Mouse (Mus musculus) liver, postnatal 0 days (tissue): ENCODE measurements around the gene Max. TPM values are rescaled to one million over a fixed set of nuclear protein-coding genes. Genes with fewer than 3 reads are reported as not detected.
A peak's percentile ranks its signal among the peaks of the same experiment; 100 is the strongest.

Experiments used
- ATAC-seq: fragments of 200-750 bp; cut with Nextera tagmentation; 2 replicates; pipeline ENCODE4 v1.8.0; 2017; ENCODE audit warnings: mild to moderate bottlenecking, moderate library complexity
- DNase-seq: peaks from one replicate; pipeline ENCODE4 v3.0.0-alpha.2; 2016
- H3K27ac ChIP-seq: fragments of 300-500 bp; sonication (generic); 2 replicates; pipeline ENCODE4 v1.5.1; 2014; ENCODE audit warnings: antibody characterized with exemption, moderate library complexity, mild to moderate bottlenecking, low read depth
- H3K27me3 ChIP-seq: fragments of 300-500 bp; sonication (generic); 2 replicates; pipeline ENCODE4 v1.6.1; 2014; ENCODE audit warnings: low read length, control low read depth, mixed read lengths; ENCODE audit not compliant: insufficient read depth
- H3K36me3 ChIP-seq: fragments of 300-500 bp; sonication (generic); replicated peaks from 2 replicates; pipeline ENCODE4 v1.6.1; 2014; ENCODE audit warnings: mild to moderate bottlenecking, control low read depth, low read length, moderate library complexity, mixed read lengths; ENCODE audit not compliant: insufficient read depth
- H3K4me1 ChIP-seq: fragments of 300-500 bp; sonication (generic); 2 replicates; pipeline ENCODE4 v1.6.1; 2014; ENCODE audit warnings: antibody characterized with exemption, mild to moderate bottlenecking, control low read depth; ENCODE audit not compliant: insufficient read depth
- H3K4me2 ChIP-seq: fragments of 300-500 bp; sonication (generic); 2 replicates; pipeline ENCODE4 v1.6.1; 2014; ENCODE audit warnings: low read depth, mild to moderate bottlenecking, low read length, moderate library complexity, mixed read lengths
- H3K4me3 ChIP-seq: fragments of 300-500 bp; sonication (generic); 2 replicates; pipeline ENCODE4 v1.5.1; 2014; ENCODE audit warnings: low read depth, low read length
- H3K9ac ChIP-seq: fragments of 300-500 bp; sonication (generic); replicated peaks from 2 replicates; pipeline ENCODE4 v1.6.1; 2014; ENCODE audit warnings: mild to moderate bottlenecking, moderate library complexity
- H3K9me3 ChIP-seq: fragments of 300-500 bp; sonication (generic); 2 replicates; pipeline ENCODE4 v1.6.1; 2016; ENCODE audit warnings: mild to moderate bottlenecking, control low read depth, low read length, mixed read lengths
- CTCF ChIP-seq: sonication (generic); IDR thresholded peaks from 2 replicates; pipeline ENCODE4 v1.5.1; 2016; ENCODE audit warnings: antibody characterized with exemption, low read depth
- EP300 ChIP-seq: IDR thresholded peaks from 2 replicates; pipeline ENCODE4 v1.6.1; 2016; ENCODE audit warnings: antibody characterized with exemption, low read depth, mild to moderate bottlenecking
- WGBS: fragments of 180-500 bp; shearing (Covaris S2); extraction: QIAGEN DNeasy Blood & Tissue Kit; methylation state at CpG from one replicate; pipeline ENCODE4 v1.1.7; 2014; ENCODE audit not compliant: insufficient replicate concordance; 5-methylcytosine and 5-hydroxymethylcytosine counted together
- polyA plus RNA-seq: library from polyadenylated mRNA; unstranded; fragments of >200 nt; fragmentation: Nextera tagmentation; extraction: Ambion mirVana; gene quantifications from 2 replicates; pipeline ENCODE4 v1.2.1, GENCODE M21; 2015

Gene Max
- polyA plus RNA-seq = 6.3 and 7.1 TPM in 2 replicates

- Histone ChIP-seq H3K36me3 (no peaks in the 10 kb centered on the region; the same call in 1 of the 2 replicates), H3K4me2 (peak within 1 kb of the TSS; percentile 88), H3K27me3 (no peaks in the 10 kb centered on the region), H3K27ac (peak within 1 kb of the TSS; percentile 92), H3K4me3 (peak within 1 kb of the TSS; percentile 84), H3K4me1 (peaks cover 14% of the 10 kb centered on the region), H3K9me3 (no peaks in the 10 kb centered on the region), H3K9ac (peak within 1 kb of the TSS; percentile 90)
- peak; percentile 98 for DNase-seq
- 1% methylated on average over 73 of the region's 73 CpGs for WGBS
- no peak for TF ChIP-seq EP300
- no peak; the same call in 1 of the 2 replicates for TF ChIP-seq CTCF
- ATAC-seq = peak; percentile 98
Observed at GRCm38 (mm10) chr12:76961932-76962891, at the start of gene Max. Max (minus strand) TSS chr12:76962201.

GRCm38 (mm10) chr12:77011092-77011720 is 49.2 kb upstream of the Max start:
- 37% methylated on average over 6 of the region's 6 CpGs for WGBS
- no peak overlapping the region for H3K4me3 ChIP-seq
- ATAC-seq = no peak

DNA sequence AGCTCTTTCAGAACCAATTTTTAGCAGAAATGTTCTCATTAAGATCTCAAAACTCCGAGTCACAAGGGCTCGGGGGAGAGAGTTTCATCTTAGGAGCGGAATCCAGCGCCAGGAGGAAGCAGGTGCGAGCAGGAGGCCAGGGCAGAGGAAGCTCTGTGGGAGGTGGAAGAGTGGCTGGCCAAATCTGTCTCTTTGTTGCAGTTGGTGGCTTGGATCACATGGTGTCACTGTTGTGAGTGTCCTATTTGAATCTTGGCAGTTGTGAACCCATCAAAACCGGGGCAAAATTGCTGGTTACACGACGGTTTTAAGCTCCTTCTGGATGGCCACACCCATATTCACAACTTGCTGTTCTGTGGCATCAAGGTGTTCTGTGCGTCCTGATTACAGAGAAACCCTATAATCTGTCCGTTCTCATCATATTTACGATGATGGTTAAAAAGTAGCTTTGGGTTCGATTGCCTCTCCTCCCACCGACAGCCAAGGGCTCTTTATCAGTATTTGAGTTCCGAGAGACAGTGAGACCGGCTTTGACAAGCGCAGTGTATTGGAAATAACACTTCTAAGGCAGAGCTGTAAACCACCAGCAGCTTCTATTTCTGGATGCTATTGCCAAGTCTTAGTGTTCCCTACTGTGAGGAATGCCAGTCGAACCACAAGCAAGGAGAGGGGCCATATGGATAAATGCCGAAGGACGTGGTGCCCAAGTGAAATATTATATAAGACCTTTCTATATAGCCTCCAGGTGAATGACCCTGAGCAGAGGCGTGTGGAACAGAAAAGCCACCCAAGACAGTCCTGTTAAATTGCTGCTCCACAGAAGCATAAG is 47.4 kb upstream of the Max start:
- no peaks in the 10 kb centered on the region for H3K9me3 ChIP-seq
- DNase-seq (peak; percentile 20), ATAC-seq (no peak; the same call in 1 of the 2 replicates)
- WGBS = 35% methylated on average over 20 of the region's 20 CpGs
- no peak overlapping the region for H3K27ac ChIP-seq
- H3K36me3 ChIP-seq = no peaks in the 10 kb centered on the region
- H3K27me3 ChIP-seq = no peaks in the 10 kb centered on the region
- 0 out of 2 replicates have a peak, but pooled peaks cover 3% of the 10 kb centered on the region for H3K4me1 ChIP-seq
- TF ChIP-seq EP300 (no peak), CTCF (peak; percentile 45)
- 0 out of 2 replicates have a peak overlapping the region, but pooled peaks have one; percentile 18 for H3K4me2 ChIP-seq
- no peak overlapping the region for H3K9ac ChIP-seq
- no peak overlapping the region for H3K4me3 ChIP-seq

More at GRCm38 (mm10) chr12:77011092-77011720, 49.2 kb upstream of the Max start:
- no peaks in the 10 kb centered on the region for H3K9me3 ChIP-seq
- no peak overlapping the region for H3K4me2 ChIP-seq
- no peaks in the 10 kb centered on the region for H3K27me3 ChIP-seq
- H3K9ac ChIP-seq = no peak overlapping the region
- DNase-seq = no peak
- TF ChIP-seq CTCF = peak; percentile 47
- TF ChIP-seq EP300 = no peak
- H3K27ac ChIP-seq = no peak overlapping the region
- H3K36me3 ChIP-seq = no peaks in the 10 kb centered on the region
- H3K4me1 ChIP-seq = 0 out of 2 replicates have a peak, but pooled peaks cover 3% of the 10 kb centered on the region

- 72% methylated on average over 10 of the region's 10 CpGs for WGBS
- H3K27me3 ChIP-seq = no peaks in the 10 kb centered on the region
- 0 out of 2 replicates have a peak, but pooled peaks cover 3% of the 10 kb centered on the region for H3K4me1 ChIP-seq
- H3K36me3 ChIP-seq = no peaks in the 10 kb centered on the region
- ATAC-seq = no peak
- TF ChIP-seq CTCF (no peak), EP300 (no peak)
- H3K9ac ChIP-seq = no peak overlapping the region
- H3K9me3 ChIP-seq = no peaks in the 10 kb centered on the region
- no peak overlapping the region for H3K4me2 ChIP-seq
- DNase-seq = no peak
- H3K4me3 ChIP-seq = no peak overlapping the region
- H3K27ac ChIP-seq = no peak overlapping the region
Observed at GRCm38 (mm10) chr12:77004893-77005292, 42.9 kb upstream of the Max start.

DNA sequence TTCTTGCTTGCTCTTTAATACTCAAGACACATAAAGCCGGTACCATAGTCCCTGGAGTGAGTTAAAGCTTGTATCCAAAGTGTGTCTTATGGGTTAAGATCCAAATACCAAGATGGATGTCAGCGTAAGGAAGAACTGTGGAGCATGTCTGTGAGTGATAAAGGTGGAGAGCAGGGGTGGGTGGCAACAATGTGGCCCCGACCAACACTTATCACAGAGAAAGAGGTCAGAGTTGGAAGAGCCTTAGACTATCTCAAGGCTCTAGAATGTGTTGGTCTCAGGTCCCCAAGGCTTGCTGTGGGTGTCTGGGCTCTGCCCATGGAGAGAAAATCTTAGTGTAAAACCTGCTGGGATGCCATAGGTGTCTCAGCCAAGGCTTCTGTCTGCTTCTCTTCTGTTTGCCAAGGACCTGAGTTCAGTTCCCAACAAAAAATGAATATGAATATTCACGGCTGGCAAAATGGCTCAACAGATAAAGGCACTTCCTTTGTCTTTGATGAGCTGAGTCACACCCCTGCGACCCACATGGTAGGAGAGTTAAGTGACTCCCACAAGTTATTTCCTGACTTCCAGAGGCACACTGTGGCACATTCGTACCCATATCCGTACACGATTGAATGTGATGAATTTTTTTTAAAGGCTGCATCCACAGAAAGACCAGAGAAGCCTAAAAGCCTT is 40.7 kb upstream of the Max start:
- H3K4me2 ChIP-seq = no peak overlapping the region
- no peaks in the 10 kb centered on the region for H3K4me1 ChIP-seq
- TF ChIP-seq EP300 (no peak), CTCF (no peak)
- WGBS = 50% methylated on average over 8 of the region's 8 CpGs
- ATAC-seq = no peak
- DNase-seq = no peak
- H3K4me3 ChIP-seq = no peak overlapping the region
- H3K9me3 ChIP-seq = no peaks in the 10 kb centered on the region
- H3K9ac ChIP-seq = no peak overlapping the region
- no peaks in the 10 kb centered on the region for H3K27me3 ChIP-seq
- H3K27ac ChIP-seq = no peak overlapping the region
- H3K36me3 ChIP-seq = no peaks in the 10 kb centered on the region
